Mouse (Mus musculus) lung, postnatal 4 days (tissue): ENCODE data around the gene Antxr1.

ENCODE experiments used
- DNase-seq, 2 experiments: peaks; one replicate each; pipeline ENCODE4 v3.0.0; 2021

The Antxr1 gene

DNA sequence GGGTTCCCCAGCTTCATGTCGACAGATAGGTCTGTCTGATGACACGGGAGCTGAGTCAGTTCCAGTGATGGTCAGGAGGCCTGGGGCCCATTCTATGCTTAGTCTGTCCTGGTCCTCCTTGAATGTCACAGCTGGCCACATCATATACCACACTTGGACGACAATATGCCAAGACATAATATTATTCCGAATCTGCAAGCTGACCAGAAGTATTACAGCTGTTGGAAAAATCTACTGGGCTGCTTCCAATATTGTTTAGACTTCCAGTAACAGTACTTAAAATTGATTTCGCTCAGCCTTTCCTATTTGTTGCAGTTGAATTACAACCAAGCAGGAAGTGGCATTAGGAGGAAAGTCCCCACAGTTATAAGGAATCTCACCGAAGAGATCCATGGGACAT is 48.4 kb downstream of the Antxr1 start:
- DNase-seq = no peak

- peak; percentile 48 to 58 for DNase-seq
Observed at GRCm38 (mm10) chr6:87285365-87285749, 50.3 kb downstream of the Antxr1 start.

GRCm38 (mm10) chr6:87284716-87285364 is 50.8 kb downstream of the Antxr1 start:
- no peak for DNase-seq

DNA sequence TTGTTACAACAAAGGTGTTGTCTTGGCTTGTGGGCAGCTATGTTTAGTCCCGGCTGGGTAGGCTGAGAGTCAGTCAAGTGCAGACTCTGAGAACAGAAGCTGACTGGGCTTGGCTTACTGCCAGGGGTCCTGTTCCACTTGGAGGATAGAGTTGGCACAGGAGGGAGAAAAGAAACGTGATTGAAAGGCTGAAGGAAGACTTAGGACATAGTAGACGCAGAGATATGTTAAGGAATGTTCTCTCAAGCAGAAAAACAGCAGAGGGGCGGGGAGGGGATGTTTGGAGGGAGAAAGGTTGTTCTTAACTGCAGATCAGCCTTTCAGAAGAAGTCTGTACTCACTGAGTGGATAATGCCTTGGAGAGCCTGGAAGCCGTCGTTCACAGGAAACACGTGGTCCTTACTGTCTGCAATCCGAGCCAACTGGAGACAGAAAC is 53.3 kb downstream of the Antxr1 start:
- DNase-seq = peak; percentile 84

GRCm38 (mm10) chr6:87281771-87282170 is 53.9 kb downstream of the Antxr1 start:
- DNase-seq = no peak

DNA sequence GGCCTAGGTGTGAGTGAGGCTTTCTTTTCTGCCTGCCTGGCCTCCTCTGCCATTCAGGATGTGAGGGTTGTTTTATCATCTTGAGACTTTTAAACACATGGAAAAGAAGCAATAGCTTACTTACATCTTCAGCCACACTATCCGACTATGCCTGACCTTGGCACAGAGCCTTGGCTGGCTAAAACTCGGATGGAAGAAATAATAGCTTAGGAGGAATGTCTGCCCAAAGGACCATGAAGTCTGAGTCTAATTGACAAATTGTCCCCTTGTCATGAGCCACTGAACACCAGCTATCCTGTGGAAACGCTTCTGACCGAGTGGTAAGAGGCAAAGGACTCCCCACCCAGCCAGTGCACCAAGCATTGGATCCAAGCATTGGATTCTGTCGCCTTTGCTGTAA is 57.5 kb downstream of the Antxr1 start:
- peak; percentile 36 to 46 for DNase-seq

DNA sequence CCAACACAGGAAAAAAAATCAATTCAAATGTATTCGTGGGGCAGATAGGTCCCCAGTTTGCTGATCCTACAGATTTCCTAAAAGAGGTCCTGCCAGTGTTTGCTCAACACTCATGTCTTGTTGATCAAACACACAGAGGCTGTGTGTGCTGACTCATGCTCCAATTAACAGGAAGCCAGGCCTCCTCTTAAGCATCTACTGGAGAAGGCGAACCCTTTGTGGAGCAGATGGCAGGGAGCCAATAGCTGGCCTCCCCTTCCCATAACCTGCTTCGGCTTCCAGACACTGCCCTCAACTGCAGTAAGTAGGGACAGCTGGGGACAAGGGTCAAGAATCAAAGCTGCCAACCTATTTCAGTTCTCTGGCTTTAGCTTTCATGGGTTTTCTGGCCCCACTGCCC is 58.1 kb downstream of the Antxr1 start:
- DNase-seq = peak; percentile 74 to 86

GRCm38 (mm10) chr6:87276941-87277340 is 58.7 kb downstream of the Antxr1 start:
- DNase-seq = peak in 1 of 2 experiments; percentile 50

DNA sequence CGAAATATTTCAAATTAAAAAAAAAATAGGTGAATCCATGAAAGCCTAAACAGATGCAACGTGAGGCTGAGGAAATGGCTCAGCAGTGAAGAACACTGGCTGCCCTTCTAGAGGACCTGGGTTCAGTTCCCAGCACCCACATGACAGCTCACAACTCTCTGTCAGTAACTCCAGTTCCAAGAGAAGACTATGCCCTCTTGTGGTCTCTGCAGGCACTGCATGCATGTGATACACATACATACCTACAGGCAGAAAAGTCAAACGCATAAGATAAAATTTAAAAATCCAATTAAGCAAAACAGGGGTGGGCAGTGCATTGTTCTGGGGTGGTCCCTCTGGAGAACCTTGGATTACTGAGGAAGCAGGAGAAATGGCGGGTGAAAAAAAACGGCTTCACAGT is 60.8 kb downstream of the Antxr1 start:
- DNase-seq = no peak

GRCm38 (mm10) chr6:87273791-87274190 is 61.8 kb downstream of the Antxr1 start:
- DNase-seq = no peak

GRCm38 (mm10) chr6:87273141-87273540 is 62.5 kb downstream of the Antxr1 start:
- DNase-seq = no peak

- DNase-seq = no peak
Observed at GRCm38 (mm10) chr6:87272202-87272601, 63.4 kb downstream of the Antxr1 start.

DNA sequence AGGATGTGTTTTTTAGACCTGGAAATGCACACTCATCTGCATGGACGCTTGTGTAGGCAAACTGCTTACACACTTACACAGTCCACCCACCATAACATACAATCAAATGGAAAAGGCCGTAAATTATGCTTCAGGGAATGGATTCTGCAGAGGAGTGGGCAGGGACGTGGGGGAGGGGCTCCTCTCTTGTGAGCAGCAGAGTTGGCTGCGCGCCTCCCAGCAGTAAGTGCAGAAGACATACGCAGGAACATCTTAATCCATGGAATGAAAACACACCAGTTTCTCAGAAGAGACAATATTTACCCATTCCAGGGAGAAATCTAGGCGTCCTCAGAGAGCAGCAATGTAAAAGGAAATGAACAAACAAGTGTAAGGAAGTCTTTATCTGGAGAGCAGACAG is 65.2 kb downstream of the Antxr1 start:
- DNase-seq = peak in 1 of 2 experiments; percentile 55

DNA sequence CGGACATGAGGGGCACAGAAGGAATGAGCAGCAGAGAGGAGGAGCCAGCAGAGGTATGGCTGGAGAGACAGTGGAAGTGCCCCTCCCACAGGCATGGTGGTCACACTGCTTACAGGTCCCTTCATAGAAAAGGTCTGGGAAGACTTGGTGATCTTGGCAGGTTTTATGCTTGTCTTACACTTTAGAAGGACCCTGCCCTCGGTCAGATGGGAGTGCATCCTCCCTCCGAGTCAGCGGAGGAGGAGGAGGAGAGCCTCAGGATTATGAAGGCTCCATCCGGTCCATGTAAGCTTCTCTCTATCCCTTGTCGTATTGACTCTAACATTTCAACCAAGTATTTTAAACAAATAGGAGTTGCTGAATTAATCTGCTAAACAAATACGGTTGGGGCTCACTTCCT is 65.7 kb downstream of the Antxr1 start:
- no peak for DNase-seq

GRCm38 (mm10) chr6:87262666-87263065 is 73.0 kb downstream of the Antxr1 start:
- no peak for DNase-seq

GRCm38 (mm10) chr6:87258976-87259375 is 76.6 kb downstream of the Antxr1 start:
- DNase-seq = peak; percentile 37 to 56

DNA sequence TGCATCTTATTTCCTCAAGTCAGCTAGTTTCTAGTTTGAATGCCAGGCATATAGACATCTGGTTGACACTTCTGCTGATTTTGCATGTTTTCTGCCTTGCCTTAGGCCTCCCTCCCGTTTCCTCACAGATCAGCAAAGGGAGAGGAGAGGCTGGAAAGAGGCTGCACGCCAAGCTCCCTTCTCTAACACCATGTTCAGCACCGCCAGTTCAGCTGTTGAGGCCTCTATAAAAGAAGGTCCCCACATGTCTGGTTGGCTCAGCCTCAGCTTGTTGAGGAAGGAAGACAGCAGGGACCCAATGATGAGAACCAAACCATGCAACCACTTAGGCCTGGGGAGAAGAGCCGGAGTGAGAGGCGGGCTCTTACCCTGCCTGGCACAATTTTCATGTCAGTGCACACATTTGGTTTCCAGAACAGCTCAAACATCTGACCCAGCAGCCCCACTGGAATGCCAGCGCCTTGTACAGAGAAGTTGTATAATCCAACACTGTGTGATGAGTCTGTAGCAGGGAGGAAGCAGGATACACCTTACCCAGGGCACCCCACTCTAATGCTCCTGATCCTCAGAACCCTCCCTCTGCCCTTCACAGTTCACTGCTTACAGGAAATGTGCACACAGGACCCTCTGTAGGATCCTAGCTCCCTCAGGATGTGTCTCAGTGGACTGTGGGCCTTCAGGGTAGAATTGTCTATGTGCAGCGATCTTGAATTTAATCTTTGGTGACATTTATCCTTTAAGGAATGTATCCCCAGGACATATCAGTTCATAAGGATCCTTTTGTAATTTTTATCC is 77.4 kb downstream of the Antxr1 start:
- DNase-seq = peak; percentile 41 to 85

DNA sequence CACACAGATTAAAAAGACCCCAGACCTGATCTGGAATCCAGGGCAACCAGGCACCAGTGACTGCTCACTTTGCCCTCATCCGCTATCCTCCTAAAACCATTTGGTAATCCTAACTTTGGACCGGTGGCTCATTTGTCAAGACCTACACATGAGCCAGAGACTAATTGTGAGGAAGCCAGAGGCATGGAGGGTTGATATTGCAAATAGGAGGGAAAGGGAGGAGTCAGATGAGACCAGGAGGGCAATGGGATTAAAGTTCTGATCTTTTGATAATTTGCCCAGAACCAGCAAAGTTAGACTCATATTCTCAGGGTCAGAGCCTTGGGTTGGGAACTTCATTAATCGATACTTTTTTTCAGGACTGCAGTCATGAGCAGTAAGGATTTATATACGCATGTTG is 78.2 kb downstream of the Antxr1 start:
- DNase-seq = no peak

DNA sequence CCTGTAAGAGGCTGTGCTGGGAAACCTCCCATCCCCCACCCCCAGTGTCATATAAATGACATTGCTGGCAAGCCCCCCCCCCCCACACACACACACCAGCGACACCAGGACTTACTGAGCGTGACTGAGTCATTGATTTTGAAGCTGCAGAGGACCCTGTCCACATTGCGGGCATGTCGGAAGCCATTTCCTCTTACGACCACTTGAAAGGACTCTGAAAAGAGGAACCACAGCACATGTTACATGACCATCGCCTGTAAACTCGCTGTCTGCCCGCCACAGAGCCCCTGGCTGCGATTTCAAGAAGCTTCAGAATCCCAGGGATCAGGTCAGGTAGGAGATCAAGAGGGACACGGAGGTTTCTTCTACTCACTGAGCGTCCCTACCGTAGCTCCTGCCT is 80.0 kb downstream of the Antxr1 start:
- DNase-seq = no peak

DNA sequence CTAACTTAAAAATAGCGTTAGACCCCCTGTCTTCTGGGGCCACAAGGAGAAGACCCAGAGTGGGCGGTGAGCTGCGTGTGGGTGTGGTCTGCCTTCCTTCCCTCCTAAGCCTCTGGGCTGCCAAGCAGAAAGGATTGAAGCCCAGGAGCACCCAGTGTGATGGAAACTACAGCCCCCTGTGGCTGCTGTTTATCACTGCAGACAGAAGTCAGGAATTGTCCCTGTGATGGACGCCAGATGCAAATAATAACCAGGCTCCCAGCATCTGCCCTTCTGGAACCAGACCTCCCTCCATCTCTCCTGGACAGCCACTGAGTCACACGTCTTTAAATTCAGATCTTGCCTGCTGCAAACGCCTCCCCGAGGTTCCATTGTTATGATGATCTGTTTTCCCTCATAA is 80.9 kb downstream of the Antxr1 start:
- DNase-seq = peak; percentile 23 to 39

DNA sequence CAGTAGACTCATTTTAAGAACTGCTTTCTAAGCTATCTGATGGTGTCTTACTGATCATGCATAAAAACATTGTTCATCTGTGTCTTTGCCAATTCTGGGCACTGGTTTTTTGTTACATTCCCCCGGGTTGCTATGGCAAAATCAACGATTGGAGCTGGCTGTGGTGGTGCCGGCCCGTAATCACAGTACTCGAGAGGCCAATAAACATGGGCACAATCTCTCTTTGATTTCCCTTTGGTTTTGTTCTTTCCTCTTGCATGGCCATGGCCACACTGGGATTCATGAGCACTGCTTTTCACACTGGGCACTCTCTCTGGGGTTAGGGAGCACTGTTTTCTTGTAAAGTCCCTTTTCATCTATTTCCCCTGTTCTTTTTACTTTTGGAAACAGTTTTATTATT is 83.9 kb downstream of the Antxr1 start:
- no peak for DNase-seq

GRCm38 (mm10) chr6:87250701-87251100 is 84.9 kb downstream of the Antxr1 start:
- DNase-seq = no peak

GRCm38 (mm10) chr6:87248226-87248834 is 87.3 kb downstream of the Antxr1 start:
- DNase-seq = no peak
